Mouse (Mus musculus): ENCODE results near the gene Olfr1411. TPM values are rescaled to one million over a fixed set of nuclear protein-coding genes. Genes with fewer than 3 reads are reported as not detected.

Olfr1411 gene
- polyA plus RNA-seq, 1 experiment, result not detected

DNA sequence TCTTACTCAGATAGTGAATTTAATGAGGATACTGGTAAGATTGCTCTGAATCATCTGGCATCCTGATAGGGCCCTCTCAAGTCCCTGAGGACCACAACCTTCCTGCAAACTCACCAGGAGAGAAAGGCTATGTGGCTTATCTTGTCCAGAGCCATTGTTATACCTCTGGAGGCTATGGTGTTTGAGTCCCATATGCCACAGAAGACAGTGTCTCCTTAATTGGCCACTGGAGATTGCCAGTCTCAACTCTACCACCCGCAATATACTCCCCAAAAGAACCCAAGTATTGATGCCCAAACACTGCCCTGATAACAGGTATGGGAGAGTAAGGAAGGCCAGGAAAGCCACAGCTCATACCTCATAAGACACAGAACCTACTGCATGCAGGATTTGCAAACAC is 11.3 kb downstream of the Olfr1411 start, which contains the start of gene Olfr1410:
Olfr1410 (plus strand) TSS at position 301 of the 400 bp plus-strand sequence.
- TF ChIP-seq POLR2A (IDR thresholded peaks at IDR 0.05; ENCODE audit: insufficient read length, low read depth) (no peak), TCF3 (IDR thresholded peaks at IDR 0.05; ENCODE audit: insufficient read length, low read depth) (no peak), MYOG (IDR thresholded peaks at IDR 0.05; ENCODE audit: control insufficient read depth in 1 of 3, insufficient read depth in 1 of 3, insufficient read length in 2 of 3, low read depth in 2 of 3) (no peak), E2F4 (IDR thresholded peaks at IDR 0.05; ENCODE audit: insufficient read depth) (no peak), SRF (IDR thresholded peaks at IDR 0.05; ENCODE audit: control insufficient read depth, insufficient read length, low read depth) (no peak), CEBPB (IDR thresholded peaks at IDR 0.05; ENCODE audit: insufficient read depth, poor library complexity, severe bottlenecking) (no peak), TCF12 (IDR thresholded peaks at IDR 0.05; ENCODE audit: insufficient read depth, poor library complexity, severe bottlenecking) (no peak), MYOD1 (IDR thresholded peaks at IDR 0.05; ENCODE audit: control insufficient read depth in 1 of 3, insufficient read length in 2 of 3, low read depth in 2 of 3) (no peak), POLR2AphosphoS2 (IDR thresholded peaks at IDR 0.05; ENCODE audit: insufficient read length, low read depth) (no peak), USF1 (IDR thresholded peaks at IDR 0.05; ENCODE audit: low read depth) (no peak)
- H3K27me3 ChIP-seq (ENCODE audit: control insufficient read depth, insufficient read depth, insufficient read length), result peaks cover 42% of the 10 kb centered on the region
- no peak within 1 kb of the TSS for H3K4me2 ChIP-seq (ENCODE audit: low read depth)
- H3K4me3 ChIP-seq, result no peak within 1 kb of the TSS
- no peaks in the 10 kb centered on the region for H3K79me2 ChIP-seq (ENCODE audit: control insufficient read depth, insufficient read depth)
- no peak within 1 kb of the TSS for H3ac ChIP-seq (ENCODE audit: control insufficient read depth, insufficient read length)
- no peaks in the 10 kb centered on the region for H3K36me3 ChIP-seq (ENCODE audit: control insufficient read depth, insufficient read depth)

DNA sequence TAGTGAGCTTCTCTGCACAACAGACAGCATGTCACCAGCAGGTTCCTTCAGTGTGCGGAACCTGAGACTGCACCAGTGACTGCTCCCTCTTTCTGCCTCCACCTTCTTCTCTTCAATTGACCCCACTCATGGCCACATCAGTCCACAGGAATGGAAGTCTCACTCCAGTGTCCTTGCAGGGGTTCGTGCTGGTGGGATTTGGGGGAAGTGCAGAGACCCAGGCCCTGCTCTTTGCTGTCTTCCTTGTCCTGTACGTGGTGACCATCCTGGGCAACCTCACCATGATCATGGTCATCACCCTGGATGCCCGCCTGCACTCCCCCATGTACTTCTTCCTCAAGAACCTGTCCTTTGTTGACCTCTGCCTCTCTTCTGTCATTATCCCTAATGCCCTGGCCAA is 13.5 kb downstream of the Olfr1411 start:
- no peak overlapping the region for H3ac ChIP-seq (ENCODE audit: control insufficient read depth, insufficient read length)
- H3K4me2 ChIP-seq (ENCODE audit: low read depth), result no peak overlapping the region
- no peak for TF ChIP-seq REST (IDR thresholded peaks at IDR 0.05; ENCODE audit: insufficient read depth, insufficient read length)
- no peak for TF ChIP-seq POLR2A (IDR thresholded peaks at IDR 0.05; ENCODE audit: insufficient read length, low read depth)
- no peak for TF ChIP-seq MAX (IDR thresholded peaks at IDR 0.05; ENCODE audit: low read depth)
- no peak for TF ChIP-seq TCF3 (IDR thresholded peaks at IDR 0.05; ENCODE audit: insufficient read length, low read depth)
- TF ChIP-seq CEBPB (IDR thresholded peaks at IDR 0.05; ENCODE audit: insufficient read depth, poor library complexity, severe bottlenecking), result no peak
- no peaks in the 10 kb centered on the region for H3K36me3 ChIP-seq (ENCODE audit: control insufficient read depth, insufficient read depth)
- no peaks in the 10 kb centered on the region for H3K79me2 ChIP-seq (ENCODE audit: control insufficient read depth, insufficient read depth)
- peaks cover 42% of the 10 kb centered on the region for H3K27me3 ChIP-seq (ENCODE audit: control insufficient read depth, insufficient read depth, insufficient read length)
- no peak overlapping the region for H3K4me3 ChIP-seq

DNA sequence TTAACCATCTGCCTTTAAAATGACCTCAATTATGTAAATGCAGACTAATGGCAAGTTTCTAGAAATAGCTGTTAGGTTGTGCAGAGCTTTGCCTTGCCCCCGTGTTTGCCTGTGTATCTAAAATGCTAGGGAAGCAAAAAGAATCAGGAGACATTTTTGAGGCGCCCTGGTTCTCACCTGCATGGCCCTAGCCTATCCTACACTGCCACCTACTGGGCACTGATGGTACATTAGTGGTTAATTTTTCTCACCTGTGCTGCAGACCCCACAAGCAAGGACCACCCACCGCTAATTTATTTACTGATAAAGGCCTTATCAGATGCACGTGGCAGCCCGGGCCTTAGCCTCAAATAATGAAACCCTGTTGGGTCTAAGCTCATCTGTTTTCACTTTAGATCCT is 16.8 kb downstream of the Olfr1411 start:
- H3K79me2 ChIP-seq (ENCODE audit: control insufficient read depth, insufficient read depth), result no peaks in the 10 kb centered on the region
- no peak overlapping the region for H3K4me3 ChIP-seq
- peaks cover 22% of the 10 kb centered on the region for H3K27me3 ChIP-seq (ENCODE audit: control insufficient read depth, insufficient read depth, insufficient read length)
- no peak overlapping the region for H3ac ChIP-seq (ENCODE audit: control insufficient read depth, insufficient read length)
- no peaks in the 10 kb centered on the region for H3K36me3 ChIP-seq (ENCODE audit: control insufficient read depth, insufficient read depth)
- H3K4me2 ChIP-seq (ENCODE audit: low read depth), result no peak overlapping the region
- TF ChIP-seq MYOG (IDR thresholded peaks at IDR 0.05; ENCODE audit: control insufficient read depth in 1 of 3, insufficient read depth in 1 of 3, insufficient read length in 2 of 3, low read depth in 2 of 3) (no peak), POLR2A (IDR thresholded peaks at IDR 0.05; ENCODE audit: insufficient read length, low read depth) (no peak), MAX (IDR thresholded peaks at IDR 0.05; ENCODE audit: low read depth) (no peak), USF1 (IDR thresholded peaks at IDR 0.05; ENCODE audit: low read depth) (no peak), TCF3 (IDR thresholded peaks at IDR 0.05; ENCODE audit: insufficient read length, low read depth) (no peak), REST (IDR thresholded peaks at IDR 0.05; ENCODE audit: insufficient read depth, insufficient read length) (no peak), POLR2AphosphoS2 (IDR thresholded peaks at IDR 0.05; ENCODE audit: insufficient read length, low read depth) (no peak), TCF12 (IDR thresholded peaks at IDR 0.05; ENCODE audit: insufficient read depth, poor library complexity, severe bottlenecking) (no peak), CEBPB (IDR thresholded peaks at IDR 0.05; ENCODE audit: insufficient read depth, poor library complexity, severe bottlenecking) (no peak), SRF (IDR thresholded peaks at IDR 0.05; ENCODE audit: control insufficient read depth, insufficient read length, low read depth) (no peak), MYOD1 (IDR thresholded peaks at IDR 0.05; ENCODE audit: control insufficient read depth in 1 of 3, insufficient read length in 2 of 3, low read depth in 2 of 3) (no peak), E2F4 (IDR thresholded peaks at IDR 0.05; ENCODE audit: insufficient read depth) (no peak)

DNA sequence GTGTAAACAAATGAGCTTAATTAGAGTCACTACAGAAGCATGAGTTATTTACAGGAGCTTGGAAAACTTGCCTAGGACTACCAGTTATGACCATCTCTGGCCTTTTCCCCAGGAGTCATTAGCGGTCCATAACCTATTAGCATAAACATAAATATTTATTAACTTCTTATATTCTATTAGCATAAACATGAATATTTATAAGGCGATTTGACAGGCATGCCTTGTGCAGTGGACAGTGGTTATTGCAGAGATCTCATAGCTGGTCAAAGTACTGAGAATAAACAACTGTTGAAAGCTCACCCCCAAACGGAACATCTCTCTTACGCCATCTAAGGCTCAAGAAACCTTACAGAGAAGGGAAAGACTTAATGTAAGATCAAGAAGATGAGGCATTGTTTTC is 19.0 kb downstream of the Olfr1411 start:
- Histone ChIP-seq H3K4me2 (ENCODE audit: low read depth) (no peak overlapping the region), H3K27me3 (ENCODE audit: control insufficient read depth, insufficient read depth, insufficient read length) (peaks cover 5% of the 10 kb centered on the region), H3K36me3 (ENCODE audit: control insufficient read depth, insufficient read depth) (no peaks in the 10 kb centered on the region), H3K79me2 (ENCODE audit: control insufficient read depth, insufficient read depth) (no peaks in the 10 kb centered on the region), H3ac (ENCODE audit: control insufficient read depth, insufficient read length) (no peak overlapping the region), H3K4me3 (no peak overlapping the region)
- TF ChIP-seq MYOG (IDR thresholded peaks at IDR 0.05; ENCODE audit: control insufficient read depth in 1 of 3, insufficient read depth in 1 of 3, insufficient read length in 2 of 3, low read depth in 2 of 3), result no peak
- no peak for TF ChIP-seq MAX (IDR thresholded peaks at IDR 0.05; ENCODE audit: low read depth)
- TF ChIP-seq TCF3 (IDR thresholded peaks at IDR 0.05; ENCODE audit: insufficient read length, low read depth), result no peak

DNA sequence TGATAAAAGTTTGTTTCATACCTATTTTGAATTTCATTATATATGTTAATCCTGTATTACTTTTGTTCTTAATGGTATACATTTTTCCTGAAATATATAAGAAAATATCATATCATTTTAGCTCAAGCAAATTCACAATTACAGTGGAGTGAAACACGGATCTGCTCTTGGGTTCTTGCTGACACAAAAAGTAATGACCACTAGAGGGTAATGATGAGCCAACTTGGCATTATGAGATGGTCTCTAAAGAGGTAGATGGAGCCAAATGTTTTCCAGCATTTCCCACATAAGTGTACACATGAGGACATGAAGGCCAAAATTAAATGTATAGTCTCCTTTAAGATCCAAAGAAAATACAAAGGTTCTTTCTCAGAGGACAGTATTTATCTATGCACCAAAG is 20.3 kb downstream of the Olfr1411 start:
- no peak for TF ChIP-seq POLR2A (IDR thresholded peaks at IDR 0.05; ENCODE audit: insufficient read length, low read depth)
- TF ChIP-seq SRF (IDR thresholded peaks at IDR 0.05; ENCODE audit: control insufficient read depth, insufficient read length, low read depth), result no peak
- no peak for TF ChIP-seq POLR2AphosphoS2 (IDR thresholded peaks at IDR 0.05; ENCODE audit: insufficient read length, low read depth)
- no peak for TF ChIP-seq CEBPB (IDR thresholded peaks at IDR 0.05; ENCODE audit: insufficient read depth, poor library complexity, severe bottlenecking)
- TF ChIP-seq MAX (IDR thresholded peaks at IDR 0.05; ENCODE audit: low read depth), result no peak
- no peaks in the 10 kb centered on the region for H3K36me3 ChIP-seq (ENCODE audit: control insufficient read depth, insufficient read depth)
- H3K4me2 ChIP-seq (ENCODE audit: low read depth), result no peak overlapping the region

More for the DNA sequence above, 20.3 kb downstream of the Olfr1411 start:
- Histone ChIP-seq H3ac (ENCODE audit: control insufficient read depth, insufficient read length) (no peak overlapping the region), H3K27me3 (ENCODE audit: control insufficient read depth, insufficient read depth, insufficient read length) (no peaks in the 10 kb centered on the region), H3K79me2 (ENCODE audit: control insufficient read depth, insufficient read depth) (no peaks in the 10 kb centered on the region), H3K4me3 (no peak overlapping the region)

Data from myocyte (in vitro differentiated cells).